Comparison of ENCODE assay signal across 18 mouse cellular contexts in genomic region chr8:118378985-118379384, GRCm38 (mm10).
DNase-seq lines count a peak whose midpoint lies in the region; ATAC-seq lines count a peak whose summit lies in the region.
"Had no signal": no experiment of that assay in that cellular context is flagged by ENCODE, and none has a peak within 500 bp of the region (broad histone marks: within the 10 kb centered on the region; RNA-seq: fewer than 3 reads in every experiment).

No protein-coding gene starts in this region.

- no peak overlapping the region for H3K4me3 ChIP-seq in heart, embryonic 14.5 days (ENCODE audit: control insufficient read depth in 1 of 2, insufficient read depth in 1 of 2, low read depth in 1 of 2, low read length in 2 of 2)
- no peak overlapping the region for H3K4me3 ChIP-seq in midbrain, embryonic 16.5 days (ENCODE audit: low read depth, low read length)
- no peak overlapping the region for H3K4me3 ChIP-seq in kidney, embryonic 14.5 days (ENCODE audit: low read length)
- H3K4me3 ChIP-seq: stomach, embryonic 15.5 days had no signal

- peak overlapping the region; percentile 87 for H3K27ac ChIP-seq in heart, embryonic 14.5 days (replicated peaks in 1 of 2; ENCODE audit: control insufficient read depth in 1 of 2, insufficient read depth in 1 of 2, low read depth in 2 of 2, low read length in 2 of 2)
- peak overlapping the region; percentile 75; the same call in 1 of the 2 replicates for H3K27ac ChIP-seq in midbrain, embryonic 16.5 days (ENCODE audit: low read length)
- H3K27ac ChIP-seq in kidney, embryonic 14.5 days (ENCODE audit: low read depth, low read length): no peak overlapping the region
- H3K27ac ChIP-seq: kidney, postnatal 0 days; stomach, embryonic 15.5 days had no signal

- H3K27me3 ChIP-seq in heart, embryonic 14.5 days (ENCODE audit: control insufficient read depth, insufficient read depth, low read length): no peaks in the 10 kb centered on the region
- no peaks in the 10 kb centered on the region for H3K27me3 ChIP-seq in midbrain, embryonic 16.5 days (ENCODE audit: control insufficient read depth, insufficient read depth, low read depth, low read length)
- H3K27me3 ChIP-seq in kidney, embryonic 14.5 days (ENCODE audit: control insufficient read depth, insufficient read depth, low read length): no peaks in the 10 kb centered on the region
- H3K27me3 ChIP-seq: CH12.LX; stomach, embryonic 15.5 days had no signal

- WGBS in heart, embryonic 14.5 days: 27% methylated on average over 8 of the region's 8 CpGs
- 82% methylated on average over 8 of the region's 8 CpGs for WGBS in midbrain, embryonic 16.5 days
- WGBS in kidney, embryonic 14.5 days: 85% methylated on average over 8 of the region's 8 CpGs

- ATAC-seq in heart, embryonic 14.5 days (ENCODE audit: insufficient number of reproducible peaks, insufficient read depth, low FRiP score, low read depth): peak; percentile 62; the same call in 1 of the 2 replicates
- ATAC-seq in midbrain, embryonic 16.5 days: no peak
- ATAC-seq in kidney, embryonic 14.5 days (ENCODE audit: low FRiP score, low TSS enrichment): no peak
- ATAC-seq: inflammation-experienced regulatory T-cells, adult 6 months had no signal

- H3K36me3 ChIP-seq in heart, embryonic 14.5 days (ENCODE audit: control insufficient read depth, insufficient read depth, low read length): no peaks in the 10 kb centered on the region
- no peaks in the 10 kb centered on the region for H3K36me3 ChIP-seq in midbrain, embryonic 16.5 days (ENCODE audit: control insufficient read depth, insufficient read depth, low read length)
- no peaks in the 10 kb centered on the region for H3K36me3 ChIP-seq in kidney, embryonic 14.5 days (ENCODE audit: control insufficient read depth, insufficient read depth, low read length)
- H3K36me3 ChIP-seq: stomach, embryonic 15.5 days had no signal

- H3K9me3 ChIP-seq in heart, embryonic 14.5 days (ENCODE audit: control insufficient read depth, low read length): no peaks in the 10 kb centered on the region
- H3K9me3 ChIP-seq in midbrain, embryonic 16.5 days (replicated peaks; ENCODE audit: control insufficient read depth, low read length, poor library complexity, severe bottlenecking): no peaks in the 10 kb centered on the region
- H3K9me3 ChIP-seq in kidney, embryonic 14.5 days (ENCODE audit: control insufficient read depth, low read length): no peaks in the 10 kb centered on the region
- H3K9me3 ChIP-seq: stomach, embryonic 15.5 days had no signal

- peak overlapping the region; percentile 35 for H3K4me2 ChIP-seq in heart, embryonic 14.5 days (ENCODE audit: low read length)
- H3K4me2 ChIP-seq in midbrain, embryonic 16.5 days (ENCODE audit: low read length): no peak overlapping the region
- no peak overlapping the region for H3K4me2 ChIP-seq in kidney, embryonic 14.5 days (replicated peaks; ENCODE audit: low read depth, low read length)
- H3K4me2 ChIP-seq: stomach, embryonic 15.5 days had no signal

- DNase-seq in gastrocnemius, adult 18-20 months (ENCODE audit: low spot score): peak; percentile 53
- no peak for DNase-seq in gastrocnemius, postnatal 14 days
- peak; percentile 56 to 67 for DNase-seq in heart, adult 18-20 months
- DNase-seq in adrenal gland, adult 18-20 months (ENCODE audit: low spot score in 2 of 2): no peak
- DNase-seq in ovary, postnatal 36 days (ENCODE audit: low spot score): no peak
- DNase-seq: adrenal gland, postnatal 36 days; cerebellum, adult 9-11 months; embryo, embryonic 11 days; gastrocnemius, postnatal 36 days; spleen, adult 18-20 months had no signal

- intact Hi-C loops in gastrocnemius, postnatal 14 days (cut with DNase I; ENCODE audit: low total_unique reads): no loop called here

- H3K9ac ChIP-seq in heart, embryonic 14.5 days (ENCODE audit: low read length): no peak overlapping the region
- no peak overlapping the region for H3K9ac ChIP-seq in midbrain, embryonic 16.5 days (ENCODE audit: low read depth, low read length)
- no peak overlapping the region for H3K9ac ChIP-seq in kidney, embryonic 14.5 days (ENCODE audit: low read depth, low read length)
- H3K9ac ChIP-seq: forebrain, postnatal 0 days; stomach, embryonic 15.5 days had no signal

- H3K4me1 ChIP-seq in heart, embryonic 14.5 days (ENCODE audit: control insufficient read depth in 2 of 2, insufficient read depth in 2 of 2, low read length in 2 of 2): peaks cover 39 to 54% of the 10 kb centered on the region in 2 experiments
- peaks cover 16% of the 10 kb centered on the region for H3K4me1 ChIP-seq in midbrain, embryonic 16.5 days (ENCODE audit: control insufficient read depth, insufficient read depth, low read length)
- no peaks in the 10 kb centered on the region for H3K4me1 ChIP-seq in kidney, embryonic 14.5 days (ENCODE audit: control insufficient read depth, insufficient read depth, low read length)

Comparison
In these comparisons a context has a peak if more than half of its experiments do, and no peak if none do; other contexts are left out.
1. DNase-seq: peak in gastrocnemius, adult 18-20 months (single experiment) and heart, adult 18-20 months (2 of 2); none in gastrocnemius, postnatal 14 days (single experiment), adrenal gland, adult 18-20 months (0 of 2) and ovary, postnatal 36 days (single experiment).